Mouse (Mus musculus) cerebellum, adult 9-11 months (tissue): ENCODE measurements around the gene Cd300lf.

Experiments used
- DNase-seq: peaks from one replicate; pipeline ENCODE4 v3.0.0; 2022

Cd300lf gene

DNA sequence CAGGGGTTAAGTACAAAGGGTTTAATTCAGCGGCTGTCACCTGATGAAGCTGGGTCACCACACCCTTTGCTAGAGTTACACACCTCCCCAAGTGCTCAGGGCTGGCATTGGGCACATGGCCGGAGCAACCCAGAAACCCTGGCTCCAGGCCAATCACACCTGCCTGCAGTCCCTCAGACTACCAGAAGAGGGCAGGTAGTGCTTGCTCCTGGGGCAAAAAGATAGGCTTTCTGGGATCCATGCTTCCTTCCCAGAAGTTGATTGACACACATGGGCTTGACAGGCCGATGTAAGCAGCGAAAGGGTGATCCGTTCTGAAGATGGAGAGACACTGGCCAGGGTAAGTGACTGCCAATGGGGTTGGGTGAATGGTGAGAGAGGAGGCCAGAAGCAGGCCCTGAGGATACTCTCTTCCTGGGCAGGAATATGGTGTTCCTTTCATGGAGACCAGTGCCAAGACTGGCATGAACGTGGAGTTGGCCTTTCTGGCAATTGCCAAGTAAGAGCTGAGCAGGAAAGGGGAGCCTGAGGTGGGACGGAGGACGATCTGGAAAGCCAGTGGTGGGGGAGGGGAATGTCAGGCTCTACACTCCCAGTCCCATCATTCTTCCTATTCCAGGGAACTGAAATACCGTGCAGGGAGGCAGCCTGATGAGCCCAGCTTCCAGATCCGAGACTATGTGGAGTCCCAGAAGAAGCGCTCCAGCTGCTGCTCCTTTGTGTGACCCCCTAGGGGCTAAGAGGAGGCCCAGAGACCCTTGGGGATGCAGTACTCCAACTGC lies 26.4 kb upstream of the Cd300lf start:
- peak; percentile 89 for DNase-seq

DNA sequence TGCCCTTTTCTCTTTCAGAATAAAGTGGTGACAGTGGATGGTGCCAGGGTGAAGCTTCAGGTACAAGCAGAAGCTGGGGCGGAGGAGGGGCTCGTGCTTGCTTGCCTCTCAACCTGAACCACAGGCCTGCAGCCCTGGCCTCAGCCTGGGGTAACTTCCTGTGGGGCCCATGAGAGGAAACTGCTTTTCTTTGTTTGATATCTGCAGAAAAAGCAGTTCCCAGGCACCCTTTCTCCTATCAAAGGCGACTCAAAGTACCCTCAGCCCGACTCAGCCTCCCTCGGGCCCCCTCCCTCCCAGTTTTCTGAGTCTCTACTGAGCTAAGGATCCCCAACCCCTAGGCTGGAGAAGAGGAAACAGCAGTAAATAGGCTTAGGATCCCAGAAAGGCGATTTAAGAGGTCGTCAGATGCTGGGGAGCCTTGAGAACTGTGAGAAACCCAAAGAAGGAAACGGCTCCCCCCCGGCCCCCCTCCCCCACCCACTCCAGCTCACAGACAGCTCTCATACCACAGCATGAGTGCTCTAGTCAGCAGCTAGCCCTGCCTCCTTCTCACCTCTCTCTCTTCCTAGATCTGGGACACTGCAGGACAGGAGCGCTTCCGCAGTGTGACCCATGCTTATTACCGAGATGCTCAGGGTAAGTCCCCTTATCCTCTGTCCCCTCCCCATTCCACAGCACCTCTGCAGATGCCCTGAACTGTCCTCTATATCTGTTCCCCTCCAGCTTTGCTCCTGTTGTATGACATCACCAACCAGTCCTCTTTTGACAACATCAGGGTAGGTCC lies 24.3 kb upstream of the Cd300lf start:
- peak; percentile 34 for DNase-seq

GRCm38 (mm10) chr11:115155053-115155634 lies 21.4 kb upstream of the Cd300lf start:
- peak; percentile 40 for DNase-seq

GRCm38 (mm10) chr11:115153699-115154292 lies 20.0 kb upstream of the Cd300lf start:
- peak; percentile 83 for DNase-seq

GRCm38 (mm10) chr11:115153088-115153487 lies 19.3 kb upstream of the Cd300lf start:
- no peak for DNase-seq

DNA sequence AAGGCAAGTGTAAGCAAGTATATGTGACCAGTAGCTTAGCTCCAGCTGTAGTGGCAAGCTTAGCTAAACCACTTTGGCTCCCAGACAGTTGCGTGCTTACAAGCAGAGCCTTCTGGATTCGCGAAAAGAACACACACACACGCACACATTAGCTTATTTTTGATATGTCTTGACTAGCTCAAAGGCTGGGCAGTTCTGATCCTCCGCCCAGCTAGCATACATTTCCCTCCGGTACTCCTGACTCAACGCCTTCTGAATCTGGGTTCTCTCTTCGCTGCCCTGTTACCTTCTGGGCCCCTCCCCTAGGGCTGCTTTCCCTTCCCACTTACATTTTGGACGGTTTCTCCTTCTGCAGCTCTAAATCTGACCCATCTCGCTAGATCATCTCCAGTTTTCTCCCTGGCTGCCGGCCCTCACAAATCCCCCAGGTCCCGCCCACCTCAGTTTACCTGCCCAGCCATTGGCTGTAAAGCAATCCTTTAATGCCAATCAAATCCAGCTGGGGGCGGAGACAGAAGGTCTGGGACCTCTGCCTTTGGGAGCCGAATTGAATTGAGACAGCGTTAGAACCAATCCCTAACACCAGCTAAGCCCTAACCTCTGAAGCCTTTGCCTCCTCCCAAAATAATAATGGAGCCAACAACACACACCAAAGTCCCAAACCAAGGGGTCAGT lies 18.1 kb upstream of the Cd300lf start:
- peak; percentile 86 for DNase-seq

DNA sequence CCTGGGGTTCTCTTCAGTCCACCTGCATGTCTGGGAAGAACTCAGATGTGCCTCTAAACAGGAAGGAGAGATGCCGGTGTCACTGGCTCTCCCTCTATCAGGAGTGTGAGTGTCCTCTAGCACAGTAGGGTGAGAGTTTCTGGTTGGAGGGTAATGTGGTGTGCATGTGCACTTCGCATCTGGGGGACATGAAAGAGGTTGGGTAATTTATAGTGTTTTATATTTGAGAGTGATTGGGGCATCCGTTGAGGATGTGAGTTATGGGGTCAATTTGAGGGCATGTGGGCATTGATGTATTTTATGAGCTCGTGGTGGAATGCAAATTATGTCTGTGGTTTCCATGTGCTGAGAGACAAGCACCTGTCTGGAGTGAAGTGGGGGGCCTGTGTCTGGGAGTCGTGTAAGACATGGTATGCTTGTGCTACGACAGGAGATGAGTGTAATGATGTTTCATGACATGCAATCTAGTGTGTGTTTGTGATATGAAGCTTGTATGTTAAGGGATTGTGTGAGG lies 17.0 kb upstream of the Cd300lf start:
- no peak for DNase-seq

DNA sequence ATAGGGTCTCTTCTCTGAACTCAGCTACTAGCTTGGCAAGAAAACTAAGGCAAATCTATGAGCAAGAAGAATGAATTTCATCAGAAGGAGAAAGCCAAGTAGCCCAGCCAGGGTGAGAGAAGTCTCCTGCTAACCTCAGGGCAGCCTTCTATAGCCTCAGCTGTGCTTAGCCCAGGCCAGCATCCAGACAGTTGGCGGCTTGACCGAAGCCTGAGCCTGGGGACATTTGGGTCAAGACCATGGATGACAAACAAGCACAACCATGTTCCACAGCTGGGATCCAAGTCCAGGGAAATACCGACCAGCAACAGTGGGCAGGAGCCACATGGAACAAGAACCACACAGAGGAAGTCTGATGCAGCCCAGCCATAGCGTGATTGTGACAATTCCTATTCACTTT lies 14.0 kb upstream of the Cd300lf start:
- no peak for DNase-seq

DNA sequence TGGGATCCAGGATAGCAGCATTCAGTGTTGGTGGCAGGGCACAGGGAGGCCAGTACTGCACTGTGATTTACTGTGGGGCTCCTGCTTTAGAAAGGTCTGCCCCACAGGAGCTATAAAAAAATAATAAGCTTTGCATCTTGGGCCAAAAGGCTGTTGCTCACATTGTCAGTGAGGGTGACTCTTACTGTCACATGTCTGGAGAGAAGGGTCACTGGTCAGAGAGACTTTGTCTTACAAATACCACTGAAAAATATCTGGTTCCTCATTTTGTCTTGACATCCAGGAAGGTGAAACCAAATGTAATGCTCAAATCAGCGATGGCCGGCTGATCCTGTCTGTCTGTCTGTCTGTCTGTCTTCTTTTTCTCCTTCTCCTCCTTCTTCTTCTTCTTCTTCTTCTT lies 8.2 kb upstream of the Cd300lf start:
- no peak for DNase-seq

- no peak for DNase-seq
These were observed 4.9 kb upstream of the Cd300lf start for GRCm38 (mm10) chr11:115138597-115139262.

DNA sequence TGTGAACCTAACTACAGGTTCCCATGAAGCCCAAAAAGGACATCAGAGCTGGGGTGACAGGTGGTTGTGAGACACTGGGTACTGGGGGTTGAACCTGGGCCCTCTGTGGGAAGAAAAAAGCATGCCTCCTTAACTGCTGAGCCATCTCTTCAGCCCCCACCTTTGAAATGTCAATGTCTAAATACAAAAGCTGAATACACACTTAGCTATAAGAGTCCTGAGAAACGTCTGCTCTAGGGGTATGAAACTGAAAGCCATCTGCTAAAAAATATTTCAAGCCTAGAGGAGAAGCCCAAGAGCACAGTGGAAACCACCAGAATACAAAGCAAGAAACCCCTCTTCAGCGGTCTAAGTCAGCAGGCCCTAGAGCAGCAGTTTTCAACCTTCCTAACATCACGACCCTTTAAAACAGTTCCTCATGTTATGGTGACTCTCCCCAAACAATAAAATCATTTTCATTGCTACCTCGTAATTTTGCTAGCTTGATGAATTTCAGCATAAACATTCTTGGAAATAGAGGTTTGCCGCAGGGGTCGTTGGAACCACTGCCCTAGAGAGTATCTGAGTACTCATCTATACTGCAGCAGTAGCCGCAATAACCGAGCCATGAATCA lies 1.9 kb downstream of the Cd300lf start:
- DNase-seq: no peak

GRCm38 (mm10) chr11:115129508-115130126 lies 4.2 kb downstream of the Cd300lf start:
- no peak for DNase-seq

DNA sequence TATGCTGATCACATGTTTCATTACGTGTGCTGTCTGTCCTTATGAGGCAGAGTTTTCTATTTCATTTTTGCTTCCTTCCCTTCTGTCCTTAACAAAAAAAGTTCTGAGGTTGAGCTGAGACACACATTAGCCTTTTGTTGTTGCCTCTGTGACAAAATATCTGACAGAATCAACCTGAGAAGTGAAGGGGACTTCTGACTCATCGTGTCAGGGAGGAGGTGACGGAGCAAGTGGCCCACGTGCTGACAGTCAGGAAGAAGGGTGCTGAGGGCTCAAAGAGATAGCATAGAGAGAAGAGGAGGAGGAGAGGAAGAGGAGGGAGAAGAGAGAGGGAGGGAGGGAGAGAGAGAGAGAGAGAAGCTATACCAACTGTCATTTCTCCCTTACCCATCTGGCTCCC lies 5.3 kb downstream of the Cd300lf start:
- DNase-seq: no peak

DNA sequence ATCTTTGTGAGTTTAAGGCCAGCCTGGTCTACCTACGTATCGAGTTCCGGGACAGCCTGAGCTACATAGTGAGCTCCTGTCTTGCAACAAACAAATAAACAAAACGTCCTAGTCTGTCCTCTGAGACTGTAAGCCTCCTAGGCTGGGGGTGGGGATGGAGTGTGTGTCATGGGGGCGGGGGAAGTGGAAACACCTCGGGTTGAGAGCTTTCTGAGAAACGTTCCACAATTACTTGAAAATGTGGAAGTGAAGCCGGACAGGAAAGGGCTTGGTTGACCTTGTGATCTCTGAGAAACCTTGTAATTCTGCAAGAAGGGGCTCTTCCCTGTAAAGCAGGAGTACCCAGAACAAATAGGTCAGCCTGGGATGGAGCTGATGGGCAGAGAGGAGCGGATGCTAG lies 14.4 kb downstream of the Cd300lf start:
- DNase-seq: no peak

DNA sequence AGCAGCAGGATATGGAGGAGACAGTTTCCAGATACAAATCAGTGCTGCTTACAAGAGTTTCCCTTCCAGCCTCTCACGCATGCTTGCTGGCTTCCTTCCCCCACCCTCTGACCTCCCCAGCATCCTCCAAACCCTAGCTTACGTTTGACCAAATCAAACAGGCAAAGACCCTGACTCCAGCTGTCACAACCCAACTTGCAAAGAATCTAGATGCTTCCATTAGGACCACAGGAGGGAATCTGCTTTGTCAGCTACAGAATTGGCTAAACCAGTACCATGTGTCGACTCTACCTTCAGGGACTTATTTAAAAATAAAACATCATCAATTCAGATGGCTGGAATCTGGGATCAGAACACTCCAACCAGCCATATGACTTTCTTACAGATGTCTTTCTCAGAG lies 21.6 kb downstream of the Cd300lf start:
- no peak for DNase-seq

GRCm38 (mm10) chr11:115110271-115110670 lies 23.5 kb downstream of the Cd300lf start:
- no peak for DNase-seq

GRCm38 (mm10) chr11:115108176-115108575 lies 25.6 kb downstream of the Cd300lf start:
- no peak for DNase-seq

- DNase-seq: peak; percentile 18
These were observed 26.3 kb downstream of the Cd300lf start for GRCm38 (mm10) chr11:115107403-115107916.

GRCm38 (mm10) chr11:115106638-115107037 lies 27.2 kb downstream of the Cd300lf start:
- no peak for DNase-seq

- DNase-seq: no peak
These were observed 28.8 kb downstream of the Cd300lf start for GRCm38 (mm10) chr11:115104769-115105563.
